Mouse (Mus musculus) cerebral cortex, adult 2 months (tissue): ENCODE measurements around the gene Adamts8.

Experiments used
- WGBS: fragments of 180-500 bp; shearing (Covaris S2); methylation state at CpG from one replicate; pipeline ENCODE4 v1.1.7; 2018; 5-methylcytosine and 5-hydroxymethylcytosine counted together

The Adamts8 gene

DNA sequence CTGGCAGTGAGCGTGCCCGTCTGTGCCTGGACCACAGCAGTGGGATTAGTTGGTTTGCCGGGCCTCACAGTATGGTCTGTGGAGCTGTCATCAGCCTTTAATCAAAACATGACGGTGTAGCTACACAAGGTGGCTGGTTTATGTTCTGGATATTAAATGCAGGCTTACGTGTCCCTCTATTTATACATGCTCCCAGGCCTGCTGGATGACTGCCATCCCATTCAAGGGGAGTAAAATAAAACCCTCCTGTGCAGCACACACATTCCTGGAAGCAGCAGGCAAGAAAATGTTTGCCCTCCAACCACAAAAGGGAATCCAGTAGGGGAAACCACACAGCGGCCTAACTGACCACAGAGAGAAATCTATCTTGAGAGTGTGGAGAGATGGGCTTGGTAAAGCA is 43.4 kb downstream of the Adamts8 start:
- 77% methylated on average over 6 of the region's 6 CpGs for WGBS

- 82% methylated on average over 5 of the region's 5 CpGs for WGBS
Observed at GRCm38 (mm10) chr9:30993106-30993505, 50.7 kb downstream of the Adamts8 start.

GRCm38 (mm10) chr9:30996590-30997562 is 54.5 kb downstream of the Adamts8 start:
- 83% methylated on average over 12 of the region's 12 CpGs for WGBS

- WGBS: 74% methylated on average over 10 of the region's 10 CpGs
Observed at GRCm38 (mm10) chr9:31000641-31001040, 58.3 kb downstream of the Adamts8 start.

DNA sequence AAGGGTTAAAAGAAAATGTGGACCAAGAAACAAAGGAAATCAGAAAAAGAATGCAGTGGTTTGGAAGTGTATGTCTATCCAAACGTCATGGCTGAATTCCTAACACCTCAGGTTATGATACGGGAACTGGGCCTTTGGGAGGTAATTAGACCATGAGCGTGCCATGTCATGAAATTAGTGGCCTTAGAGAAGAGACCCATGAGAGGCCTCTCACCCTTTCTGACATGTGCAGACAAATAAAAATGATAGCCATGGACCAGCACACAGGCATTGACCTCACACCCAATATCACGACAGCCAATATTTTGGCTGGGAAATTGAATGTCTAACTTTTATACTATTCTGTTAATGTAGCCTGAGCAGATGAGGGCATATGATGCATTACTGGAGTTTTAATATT is 60.2 kb downstream of the Adamts8 start:
- WGBS: 90% methylated on average over 4 of the region's 4 CpGs

DNA sequence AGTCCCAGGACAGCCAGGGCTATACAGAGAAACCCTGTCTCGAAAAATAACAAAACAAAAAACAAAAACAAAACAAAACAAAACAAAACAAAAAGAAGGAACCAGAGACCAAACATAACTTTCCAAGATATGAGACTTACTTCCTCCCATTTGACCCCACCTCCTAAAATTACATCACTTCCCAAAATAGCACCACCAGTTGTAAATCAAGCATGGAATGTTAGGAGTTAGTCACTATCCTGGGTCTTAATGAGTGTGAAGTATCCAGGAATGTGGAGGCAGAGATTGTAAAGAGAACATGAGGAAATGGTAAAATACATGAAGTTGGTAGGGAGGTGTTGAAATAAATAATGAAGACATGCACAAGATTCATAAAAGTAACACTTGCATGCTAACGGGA is 67.0 kb downstream of the Adamts8 start:
- 72% methylated on average over 2 of the region's 2 CpGs for WGBS

DNA sequence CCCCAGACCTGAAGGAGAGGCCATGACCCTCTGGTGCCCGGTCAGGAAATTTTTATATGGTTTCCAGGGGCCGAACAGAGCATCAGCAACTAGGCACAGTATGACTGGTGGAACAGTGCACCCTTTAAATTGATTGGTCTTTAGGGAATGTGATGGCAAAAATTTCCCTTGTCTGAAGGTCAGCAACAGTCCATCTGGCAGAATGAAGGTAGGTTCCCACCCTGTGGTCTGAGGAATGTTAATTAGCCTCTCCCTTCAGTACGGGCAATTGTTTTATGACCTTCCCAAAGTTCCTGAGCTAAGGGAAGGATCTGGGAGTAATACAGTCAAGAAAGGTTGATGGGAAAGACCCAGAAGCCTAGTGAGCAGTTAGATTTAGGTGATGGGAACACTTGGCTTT is 67.7 kb downstream of the Adamts8 start:
- WGBS: 81% methylated on average over 3 of the region's 3 CpGs

DNA sequence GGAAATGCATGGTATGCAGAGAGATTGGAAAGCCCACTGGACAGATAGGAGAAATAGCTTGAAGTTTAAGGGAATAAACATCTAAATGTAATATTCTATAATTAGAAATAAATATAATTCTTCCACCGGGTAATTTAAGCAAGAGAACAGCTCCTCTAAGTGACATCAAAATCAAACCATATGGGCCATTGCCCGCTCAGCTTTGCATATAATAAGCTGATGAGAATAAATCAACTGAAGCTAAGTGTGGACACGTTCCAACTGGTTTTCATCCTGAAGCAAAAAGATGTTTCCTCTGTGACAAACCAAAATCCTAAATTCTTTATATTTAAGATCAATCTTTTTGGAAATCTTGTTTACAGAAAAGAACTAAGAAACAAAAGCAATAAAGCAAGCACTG is 68.4 kb downstream of the Adamts8 start:
- 56% methylated on average over 3 of the region's 3 CpGs for WGBS

- 33% methylated on average over 1 of the region's 1 CpGs for WGBS
Observed at GRCm38 (mm10) chr9:31011533-31011932, 69.2 kb downstream of the Adamts8 start.

- 85% methylated on average over 4 of the region's 4 CpGs for WGBS
Observed at GRCm38 (mm10) chr9:31012674-31013073, 70.3 kb downstream of the Adamts8 start.

DNA sequence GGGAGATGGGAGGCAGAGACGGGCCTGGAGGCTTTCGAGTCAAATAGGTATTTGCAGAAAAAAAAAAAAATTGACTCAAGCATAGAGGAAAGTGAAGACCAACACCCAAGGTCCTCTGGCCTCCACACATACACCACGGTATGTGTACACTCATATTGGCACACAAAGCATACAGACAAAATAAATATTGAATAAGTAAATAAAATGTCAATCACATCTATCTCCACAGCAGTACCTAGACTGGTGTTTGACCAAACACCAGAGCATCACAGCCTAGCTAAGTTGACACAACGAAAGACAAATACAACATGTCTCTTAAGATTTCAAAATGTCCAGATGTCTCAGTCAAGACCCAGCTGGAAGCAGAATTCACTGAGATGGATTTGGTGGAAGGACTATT is 71.1 kb downstream of the Adamts8 start:
- WGBS: 85% methylated on average over 4 of the region's 4 CpGs
